Comparison of ENCODE assay signal across 8 mouse cellular contexts in the genomic region with DNA sequence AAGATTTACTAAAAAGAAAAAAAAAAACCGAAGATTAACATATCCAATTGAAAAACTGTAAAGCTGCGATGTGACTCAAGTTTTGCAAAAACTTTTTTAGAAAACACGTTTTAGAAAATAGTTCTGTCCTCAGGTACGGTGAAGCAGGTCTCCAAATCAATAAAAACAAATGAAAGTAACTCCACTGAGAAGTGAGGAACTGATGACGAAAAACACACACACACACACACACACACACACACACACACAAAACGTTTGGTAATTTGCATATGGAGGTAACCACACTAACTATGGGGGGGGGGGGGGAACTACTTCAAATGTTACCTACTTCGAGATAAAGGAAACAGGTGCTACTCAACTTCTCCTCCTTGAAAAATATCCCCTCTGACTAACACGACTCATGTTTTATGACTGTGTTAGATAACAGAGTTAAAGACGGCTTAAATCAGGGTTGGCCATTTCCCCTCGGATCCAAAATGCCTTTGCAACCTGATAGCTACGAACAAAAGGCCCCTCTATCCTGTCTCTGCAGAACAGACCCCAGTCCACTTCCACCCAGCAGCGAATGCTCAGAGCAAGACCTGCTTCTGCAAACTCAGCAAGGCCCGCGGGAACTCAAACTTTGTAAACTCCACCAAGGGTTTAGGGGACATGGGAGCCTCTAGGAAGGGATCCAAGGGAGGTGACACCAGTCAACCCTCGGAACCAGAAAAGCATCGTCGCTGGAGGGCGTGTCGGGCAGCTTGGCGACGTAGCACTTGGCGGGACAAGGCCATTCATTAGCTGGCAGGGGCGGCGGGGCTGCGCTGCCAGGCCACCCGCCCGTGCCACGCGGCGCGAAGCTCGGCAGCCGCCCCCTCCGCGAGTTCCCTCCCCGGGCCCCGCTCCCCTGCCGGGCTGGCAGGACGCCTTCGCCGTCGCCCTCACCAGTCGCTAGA. TPM values are rescaled to one million over a fixed set of nuclear protein-coding genes. Genes with fewer than 3 reads are reported as not detected.
A peak's percentile ranks its signal among the peaks of the same experiment; 100 is the strongest.
DNase-seq lines count a peak whose midpoint lies in the region; ATAC-seq and TF ChIP-seq lines count a peak whose summit lies in the region.

No protein-coding gene starts in this region.

- peak overlapping the region; percentile 99 for H3K27ac ChIP-seq in embryonic facial prominence, embryonic 14.5 days (replicated peaks; ENCODE audit: low read depth, low read length)
- H3K27ac ChIP-seq in heart, embryonic 11.5 days (ENCODE audit: low read depth, low read length) = peak overlapping the region; percentile 99
- peak overlapping the region; percentile 99 for H3K27ac ChIP-seq in kidney, embryonic 15.5 days
- peak overlapping the region; percentile 99 for H3K27ac ChIP-seq in liver, embryonic 15.5 days (replicated peaks)
- peak overlapping the region; percentile 98 for H3K27ac ChIP-seq in neural tube, embryonic 11.5 days (ENCODE audit: low read depth, low read length)
- H3K27ac ChIP-seq in testis, adult 2 months (ENCODE audit: control insufficient read depth, insufficient read depth, low read depth, low read length) = peak overlapping the region; percentile 98

- WGBS in embryonic facial prominence, embryonic 14.5 days = 2% methylated on average over 30 of the region's 43 CpGs
- WGBS in heart, embryonic 11.5 days (ENCODE audit: insufficient replicate concordance) = 2% methylated on average over 38 of the region's 43 CpGs
- WGBS in kidney, embryonic 15.5 days = 2% methylated on average over 43 of the region's 43 CpGs
- 1% methylated on average over 43 of the region's 43 CpGs for WGBS in liver, embryonic 15.5 days (ENCODE audit: insufficient replicate concordance)
- WGBS in neural tube, embryonic 11.5 days = 2% methylated on average over 39 of the region's 43 CpGs

- H3K4me3 ChIP-seq in embryonic facial prominence, embryonic 14.5 days (ENCODE audit: low read depth, low read length) = peak overlapping the region; percentile 89
- peak overlapping the region; percentile 90 for H3K4me3 ChIP-seq in heart, embryonic 11.5 days (ENCODE audit: low read depth, low read length)
- peak overlapping the region; percentile 92 for H3K4me3 ChIP-seq in kidney, embryonic 15.5 days (replicated peaks)
- peak overlapping the region; percentile 96 for H3K4me3 ChIP-seq in liver, embryonic 15.5 days (replicated peaks)
- H3K4me3 ChIP-seq in neural tube, embryonic 11.5 days (ENCODE audit: low read depth, low read length) = peak overlapping the region; percentile 75
- H3K4me3 ChIP-seq in testis, adult 2 months (ENCODE audit: control insufficient read depth, low read depth, low read length) = peak overlapping the region; percentile 99

- no peak for TF ChIP-seq CTCF in testis, adult 2 months (IDR thresholded peaks at IDR 0.05; ENCODE audit: control insufficient read depth, insufficient read depth, insufficient replicate concordance, low read depth, low read length)

- DNase-seq in CD4-positive helper T cell, adult 2 months (ENCODE audit: low read depth, low spot score) = peak; percentile 91
- DNase-seq in adrenal gland, postnatal 4 days (ENCODE audit: low spot score in 2 of 2) = peak; percentile 58 to 63
- peak; percentile 84 for DNase-seq in embryonic facial prominence, embryonic 14.5 days (ENCODE audit: low spot score)
- DNase-seq in neural tube, embryonic 11.5 days (ENCODE audit: low spot score) = peak; percentile 85

- H3K36me3 ChIP-seq in embryonic facial prominence, embryonic 14.5 days (ENCODE audit: control insufficient read depth, insufficient read depth, low read length) = peaks cover 5% of the 10 kb centered on the region; the same call in 1 of the 2 replicates
- no peaks in the 10 kb centered on the region for H3K36me3 ChIP-seq in heart, embryonic 11.5 days (ENCODE audit: control insufficient read depth, insufficient read depth, low read length)
- peaks cover 1% of the 10 kb centered on the region for H3K36me3 ChIP-seq in kidney, embryonic 15.5 days
- H3K36me3 ChIP-seq in liver, embryonic 15.5 days (replicated peaks) = peaks cover 11% of the 10 kb centered on the region
- H3K36me3 ChIP-seq in neural tube, embryonic 11.5 days (ENCODE audit: control insufficient read depth, insufficient read depth, low read length) = no peaks in the 10 kb centered on the region
- H3K36me3 ChIP-seq in testis, adult 2 months (ENCODE audit: control insufficient read depth, insufficient read depth, low read length) = no peaks in the 10 kb centered on the region

- H3K27me3 ChIP-seq in embryonic facial prominence, embryonic 14.5 days (replicated peaks; ENCODE audit: control insufficient read depth, insufficient read depth, low read length) = no peaks in the 10 kb centered on the region
- no peaks in the 10 kb centered on the region for H3K27me3 ChIP-seq in heart, embryonic 11.5 days (ENCODE audit: control insufficient read depth, insufficient read depth, low read length)
- H3K27me3 ChIP-seq in kidney, embryonic 15.5 days = no peaks in the 10 kb centered on the region
- H3K27me3 ChIP-seq in liver, embryonic 15.5 days = no peaks in the 10 kb centered on the region
- no peaks in the 10 kb centered on the region for H3K27me3 ChIP-seq in neural tube, embryonic 11.5 days (ENCODE audit: control insufficient read depth, insufficient read depth, low read length)
- no peaks in the 10 kb centered on the region for H3K27me3 ChIP-seq in testis, adult 2 months (ENCODE audit: control insufficient read depth, insufficient read depth, low read length)

- TF ChIP-seq POLR2A in testis, adult 2 months (IDR thresholded peaks at IDR 0.05; ENCODE audit: control insufficient read depth, low read depth, low read length) = peak; percentile 72; the same call in 1 of the 2 replicates

- peak; percentile 75 for ATAC-seq in embryonic facial prominence, embryonic 14.5 days (ENCODE audit: low read depth)
- ATAC-seq in heart, embryonic 11.5 days (replicated peaks; ENCODE audit: insufficient number of reproducible peaks, low FRiP score, low TSS enrichment) = peak; percentile 67
- peak; percentile 75 for ATAC-seq in kidney, embryonic 15.5 days (replicated peaks; ENCODE audit: low FRiP score)
- peak; percentile 74 for ATAC-seq in liver, embryonic 15.5 days (ENCODE audit: insufficient read depth)
- ATAC-seq in neural tube, embryonic 11.5 days (ENCODE audit: insufficient read depth, low FRiP score, low TSS enrichment) = peak; percentile 75

- H3K9me3 ChIP-seq in embryonic facial prominence, embryonic 14.5 days (ENCODE audit: control insufficient read depth, low read length) = no peaks in the 10 kb centered on the region
- H3K9me3 ChIP-seq in heart, embryonic 11.5 days (replicated peaks; ENCODE audit: control insufficient read depth, low read length) = no peaks in the 10 kb centered on the region
- H3K9me3 ChIP-seq in kidney, embryonic 15.5 days (replicated peaks) = no peaks in the 10 kb centered on the region
- H3K9me3 ChIP-seq in liver, embryonic 15.5 days (replicated peaks) = no peaks in the 10 kb centered on the region
- H3K9me3 ChIP-seq in neural tube, embryonic 11.5 days (ENCODE audit: control insufficient read depth, low read length) = no peaks in the 10 kb centered on the region

- H3K9ac ChIP-seq in embryonic facial prominence, embryonic 14.5 days (ENCODE audit: low read depth, low read length) = peak overlapping the region; percentile 98
- H3K9ac ChIP-seq in heart, embryonic 11.5 days (ENCODE audit: low read depth, low read length) = peak overlapping the region; percentile 99
- peak overlapping the region; percentile 98 for H3K9ac ChIP-seq in kidney, embryonic 15.5 days
- H3K9ac ChIP-seq in liver, embryonic 15.5 days = peak overlapping the region; percentile 99
- H3K9ac ChIP-seq in neural tube, embryonic 11.5 days (ENCODE audit: low read length) = peak overlapping the region; percentile 99

- H3K4me1 ChIP-seq in embryonic facial prominence, embryonic 14.5 days (ENCODE audit: control insufficient read depth, insufficient read depth, low read length) = peaks cover 6% of the 10 kb centered on the region; the same call in 1 of the 2 replicates
- peaks cover 15% of the 10 kb centered on the region for H3K4me1 ChIP-seq in heart, embryonic 11.5 days (ENCODE audit: control insufficient read depth, insufficient read depth, low read length)
- peaks cover 13% of the 10 kb centered on the region for H3K4me1 ChIP-seq in kidney, embryonic 15.5 days
- peaks cover 35% of the 10 kb centered on the region for H3K4me1 ChIP-seq in liver, embryonic 15.5 days (replicated peaks)
- H3K4me1 ChIP-seq in neural tube, embryonic 11.5 days (ENCODE audit: control insufficient read depth, insufficient read depth, low read length) = no peaks in the 10 kb centered on the region; the same call in 1 of the 2 replicates
- peaks cover 6% of the 10 kb centered on the region; the same call in 1 of the 2 replicates for H3K4me1 ChIP-seq in testis, adult 2 months (ENCODE audit: control insufficient read depth, insufficient read depth, low read length)

- peak overlapping the region; percentile 69 for H3K4me2 ChIP-seq in embryonic facial prominence, embryonic 14.5 days (ENCODE audit: low read depth, low read length)
- H3K4me2 ChIP-seq in heart, embryonic 11.5 days = peak overlapping the region; percentile 89
- H3K4me2 ChIP-seq in kidney, embryonic 15.5 days = peak overlapping the region; percentile 73
- H3K4me2 ChIP-seq in liver, embryonic 15.5 days = peak overlapping the region; percentile 84
- peak overlapping the region; percentile 67 for H3K4me2 ChIP-seq in neural tube, embryonic 11.5 days (ENCODE audit: low read depth)

RNA-seq across cellular contexts. Expression of a gene that starts 0.7 kb away (rescaled TPM):
- 10 to 100 TPM; 47.5 to 50.4 TPM for total RNA-seq in adrenal gland, postnatal 4 days (2021)
- 39.0 and 42.4 TPM in 2 replicates for polyA plus RNA-seq in embryonic facial prominence, embryonic 14.5 days (2014; fragmentation: Nextera tagmentation; extraction: Ambion mirVana)
- polyA plus RNA-seq in heart, embryonic 11.5 days (2014; fragmentation: Nextera tagmentation; extraction: Ambion mirVana) = 33.0 and 37.6 TPM in 2 replicates
- polyA plus RNA-seq in kidney, embryonic 15.5 days (2015; fragmentation: Nextera tagmentation; extraction: Ambion mirVana) = 29.3 and 31.1 TPM in 2 replicates
- polyA plus RNA-seq in liver, embryonic 15.5 days (2015; fragmentation: Nextera tagmentation; extraction: Ambion mirVana) = 23.9 and 25.9 TPM in 2 replicates
- polyA plus RNA-seq in neural tube, embryonic 11.5 days (2014; fragmentation: Nextera tagmentation; extraction: Ambion mirVana) = 45.5 and 46.1 TPM in 2 replicates
- 2.6 and 3.5 TPM in 2 replicates for polyA plus RNA-seq in testis, adult 2 months (2012; rRNA removed)

Comparison
In these comparisons a context has a peak if more than half of its experiments do, and no peak if none do; other contexts are left out.
1. Peak in every context shown above with its lines: DNase-seq, ATAC-seq, H3K4me3 ChIP-seq and H3K27ac ChIP-seq.